18 mouse cellular contexts compared by ENCODE assay signal in genomic region chr10:79615860-79616259, GRCm38 (mm10). TPM values are rescaled to one million over a fixed set of nuclear protein-coding genes. Genes with fewer than 3 reads are reported as not detected.
A peak's percentile ranks its signal among the peaks of the same experiment; 100 is the strongest.
DNase-seq lines count a peak whose midpoint lies in the region; ATAC-seq lines count a peak whose summit lies in the region.
"Had no signal": no experiment of that assay in that cellular context is flagged by ENCODE, and none has a peak within 500 bp of the region (broad histone marks: within the 10 kb centered on the region; RNA-seq: fewer than 3 reads in every experiment).

No protein-coding gene starts in this region.

- WGBS in forebrain, embryonic 16.5 days = 8% methylated on average over 8 of the region's 8 CpGs
- WGBS in forebrain, embryonic 11.5 days = 21% methylated on average over 8 of the region's 8 CpGs
- WGBS in midbrain, embryonic 11.5 days = 5% methylated on average over 8 of the region's 8 CpGs
- 8% methylated on average over 8 of the region's 8 CpGs for WGBS in midbrain, embryonic 13.5 days
- 12% methylated on average over 8 of the region's 8 CpGs for WGBS in kidney, embryonic 14.5 days

- no peak overlapping the region for H3K4me2 ChIP-seq in forebrain, embryonic 16.5 days (ENCODE audit: low read length)
- H3K4me2 ChIP-seq in forebrain, embryonic 11.5 days (ENCODE audit: low read depth, low read length, severe bottlenecking) = no peak overlapping the region
- H3K4me2 ChIP-seq in midbrain, embryonic 11.5 days = no peak overlapping the region
- H3K4me2 ChIP-seq in midbrain, embryonic 13.5 days (replicated peaks) = no peak overlapping the region
- no peak overlapping the region for H3K4me2 ChIP-seq in kidney, embryonic 14.5 days (replicated peaks; ENCODE audit: low read depth, low read length)
- H3K4me2 ChIP-seq: embryonic facial prominence, embryonic 13.5 days; heart, embryonic 12.5 days had no signal

- no peaks in the 10 kb centered on the region for H3K9me3 ChIP-seq in forebrain, embryonic 16.5 days (ENCODE audit: control insufficient read depth, low read length)
- no peaks in the 10 kb centered on the region for H3K9me3 ChIP-seq in forebrain, embryonic 11.5 days (ENCODE audit: control insufficient read depth, low read length)
- H3K9me3 ChIP-seq in midbrain, embryonic 11.5 days (ENCODE audit: control insufficient read depth, low read length) = no peaks in the 10 kb centered on the region
- H3K9me3 ChIP-seq in midbrain, embryonic 13.5 days = no peaks in the 10 kb centered on the region
- no peaks in the 10 kb centered on the region for H3K9me3 ChIP-seq in kidney, embryonic 14.5 days (ENCODE audit: control insufficient read depth, low read length)
- H3K9me3 ChIP-seq: embryonic facial prominence, embryonic 13.5 days; heart, embryonic 12.5 days had no signal

- H3K27me3 ChIP-seq in forebrain, embryonic 16.5 days (replicated peaks; ENCODE audit: control insufficient read depth, insufficient read depth, low read length) = peaks cover 19% of the 10 kb centered on the region
- peaks cover 24% of the 10 kb centered on the region for H3K27me3 ChIP-seq in forebrain, embryonic 11.5 days (ENCODE audit: control insufficient read depth, insufficient read depth, low read length)
- H3K27me3 ChIP-seq in midbrain, embryonic 11.5 days (ENCODE audit: control insufficient read depth, insufficient read depth, low read length) = peaks cover 25% of the 10 kb centered on the region
- H3K27me3 ChIP-seq in midbrain, embryonic 13.5 days = peaks cover 32% of the 10 kb centered on the region
- peaks cover 22% of the 10 kb centered on the region for H3K27me3 ChIP-seq in kidney, embryonic 14.5 days (ENCODE audit: control insufficient read depth, insufficient read depth, low read length)

- H3K27ac ChIP-seq in forebrain, embryonic 16.5 days (ENCODE audit: low read length) = no peak overlapping the region
- no peak overlapping the region for H3K27ac ChIP-seq in forebrain, embryonic 11.5 days (ENCODE audit: low read depth, low read length)
- no peak overlapping the region for H3K27ac ChIP-seq in midbrain, embryonic 11.5 days (ENCODE audit: low read depth, low read length)
- no peak overlapping the region for H3K27ac ChIP-seq in midbrain, embryonic 13.5 days
- H3K27ac ChIP-seq in kidney, embryonic 14.5 days (ENCODE audit: low read depth, low read length) = no peak overlapping the region
- H3K27ac ChIP-seq: embryonic facial prominence, embryonic 13.5 days had no signal

- peak; percentile 19; the same call in 1 of the 2 replicates for ATAC-seq in forebrain, embryonic 16.5 days
- no peak for ATAC-seq in forebrain, embryonic 11.5 days (replicated peaks; ENCODE audit: low FRiP score)
- no peak for ATAC-seq in midbrain, embryonic 11.5 days (ENCODE audit: low FRiP score)
- no peak for ATAC-seq in midbrain, embryonic 13.5 days
- ATAC-seq in kidney, embryonic 14.5 days (ENCODE audit: low FRiP score, low TSS enrichment) = no peak

- no peak overlapping the region for H3K9ac ChIP-seq in forebrain, embryonic 16.5 days (replicated peaks; ENCODE audit: low read depth, low read length)
- no peak overlapping the region for H3K9ac ChIP-seq in forebrain, embryonic 11.5 days (ENCODE audit: low read length)
- no peak overlapping the region for H3K9ac ChIP-seq in midbrain, embryonic 11.5 days (ENCODE audit: low read length)
- H3K9ac ChIP-seq in midbrain, embryonic 13.5 days (replicated peaks) = no peak overlapping the region
- no peak overlapping the region for H3K9ac ChIP-seq in kidney, embryonic 14.5 days (ENCODE audit: low read depth, low read length)
- H3K9ac ChIP-seq: embryonic facial prominence, embryonic 13.5 days; heart, embryonic 12.5 days had no signal

- no peak overlapping the region for H3K4me3 ChIP-seq in forebrain, embryonic 16.5 days (replicated peaks; ENCODE audit: low read length)
- no peak overlapping the region for H3K4me3 ChIP-seq in forebrain, embryonic 11.5 days (ENCODE audit: low read depth, low read length)
- no peak overlapping the region for H3K4me3 ChIP-seq in midbrain, embryonic 11.5 days (ENCODE audit: low read depth, low read length)
- no peak overlapping the region for H3K4me3 ChIP-seq in midbrain, embryonic 13.5 days (replicated peaks)
- no peak overlapping the region for H3K4me3 ChIP-seq in kidney, embryonic 14.5 days (ENCODE audit: low read length)
- H3K4me3 ChIP-seq: embryonic facial prominence, embryonic 13.5 days; heart, embryonic 12.5 days had no signal

- intact Hi-C loops in heart, postnatal 25 days (cut with DNase I) = no loop called here

- H3K4me1 ChIP-seq in forebrain, embryonic 16.5 days (replicated peaks; ENCODE audit: control insufficient read depth, insufficient read depth, low read length) = peaks cover 21% of the 10 kb centered on the region
- H3K4me1 ChIP-seq in forebrain, embryonic 11.5 days (replicated peaks; ENCODE audit: control insufficient read depth, insufficient read depth, low read length) = peaks cover 17% of the 10 kb centered on the region
- peaks cover 19% of the 10 kb centered on the region for H3K4me1 ChIP-seq in midbrain, embryonic 11.5 days (ENCODE audit: control insufficient read depth, insufficient read depth, low read length)
- H3K4me1 ChIP-seq in midbrain, embryonic 13.5 days (replicated peaks) = peaks cover 31% of the 10 kb centered on the region
- peaks cover 14% of the 10 kb centered on the region for H3K4me1 ChIP-seq in kidney, embryonic 14.5 days (ENCODE audit: control insufficient read depth, insufficient read depth, low read length)

- no peak for DNase-seq in forebrain, embryonic 11.5 days (ENCODE audit: low spot score)
- peak; percentile 51 for DNase-seq in midbrain, embryonic 11.5 days (ENCODE audit: low spot score, missing footprints)
- DNase-seq in embryo, embryonic 10.5 days (ENCODE audit: low spot score) = peak; percentile 45
- peak; percentile 80 for DNase-seq in yolk sac, embryonic 10.5 days (ENCODE audit: low spot score)
- DNase-seq in heart, postnatal 25 days (ENCODE audit: low spot score) = no peak
- DNase-seq: kidney, postnatal 25 days; thymus, adult 18-20 months had no signal

- H3K36me3 ChIP-seq in forebrain, embryonic 16.5 days (ENCODE audit: control insufficient read depth, insufficient read depth) = no peaks in the 10 kb centered on the region
- no peaks in the 10 kb centered on the region for H3K36me3 ChIP-seq in forebrain, embryonic 11.5 days (ENCODE audit: control insufficient read depth, insufficient read depth, low read length)
- no peaks in the 10 kb centered on the region for H3K36me3 ChIP-seq in midbrain, embryonic 11.5 days (ENCODE audit: control insufficient read depth, insufficient read depth, low read length)
- peaks cover 17% of the 10 kb centered on the region for H3K36me3 ChIP-seq in midbrain, embryonic 13.5 days
- no peaks in the 10 kb centered on the region for H3K36me3 ChIP-seq in kidney, embryonic 14.5 days (ENCODE audit: control insufficient read depth, insufficient read depth, low read length)
- H3K36me3 ChIP-seq: heart, embryonic 12.5 days had no signal

RNA-seq across cellular contexts. Expression of gene C2cd4c, which starts 2.0 kb away (rescaled TPM):
- 0.25 and 0.32 TPM in 2 replicates for polyA plus RNA-seq in forebrain, embryonic 16.5 days (2015; fragmentation: Nextera tagmentation; extraction: Ambion mirVana)
- polyA plus RNA-seq in forebrain, embryonic 11.5 days (2014; fragmentation: Nextera tagmentation; extraction: Ambion mirVana) = 0.04 and 0.09 TPM in 2 replicates
- polyA plus RNA-seq in midbrain, embryonic 11.5 days (2014; fragmentation: Nextera tagmentation; extraction: Ambion mirVana) = 0.10 and 0.12 TPM in 2 replicates
- 0.24 and 0.28 TPM in 2 replicates for polyA plus RNA-seq in midbrain, embryonic 13.5 days (2015; fragmentation: Nextera tagmentation; extraction: Ambion mirVana)
- total RNA-seq in heart, postnatal 25 days (2021) = not detected
- polyA plus RNA-seq in kidney, embryonic 14.5 days (2014; fragmentation: Nextera tagmentation; extraction: Ambion mirVana) = not detected in 2 replicates
- total RNA-seq: megakaryocyte-erythroid progenitor cell, adult 5-6 weeks; neutrophil, adult 5-6 weeks had no signal
- polyA plus RNA-seq: embryonic facial prominence, embryonic 13.5 days; heart, embryonic 12.5 days; liver, embryonic 16.5 days had no signal

RNA-seq across cellular contexts. Expression of gene Shc2, which starts 21.9 kb away (rescaled TPM):
- polyA plus RNA-seq in forebrain, embryonic 16.5 days (2015; fragmentation: Nextera tagmentation; extraction: Ambion mirVana) = 12.3 and 16.0 TPM in 2 replicates
- polyA plus RNA-seq in forebrain, embryonic 11.5 days (2014; fragmentation: Nextera tagmentation; extraction: Ambion mirVana) = 9.4 and 9.9 TPM in 2 replicates
- 11.4 and 13.0 TPM in 2 replicates for polyA plus RNA-seq in midbrain, embryonic 11.5 days (2014; fragmentation: Nextera tagmentation; extraction: Ambion mirVana)
- 18.4 and 20.5 TPM in 2 replicates for polyA plus RNA-seq in midbrain, embryonic 13.5 days (2015; fragmentation: Nextera tagmentation; extraction: Ambion mirVana)
- 1 to 10 TPM; 2.2 to 2.4 TPM for total RNA-seq in heart, postnatal 25 days (2021)
- 6.9 and 8.5 TPM in 2 replicates for polyA plus RNA-seq in kidney, embryonic 14.5 days (2014; fragmentation: Nextera tagmentation; extraction: Ambion mirVana)
- total RNA-seq: megakaryocyte-erythroid progenitor cell, adult 5-6 weeks; neutrophil, adult 5-6 weeks had no signal

RNA-seq across cellular contexts. Expression of gene Theg, which starts 28.7 kb away (rescaled TPM):
- not detected in 2 replicates for polyA plus RNA-seq in forebrain, embryonic 16.5 days (2015; fragmentation: Nextera tagmentation; extraction: Ambion mirVana)
- polyA plus RNA-seq in forebrain, embryonic 11.5 days (2014; fragmentation: Nextera tagmentation; extraction: Ambion mirVana) = not detected in 2 replicates
- polyA plus RNA-seq in midbrain, embryonic 11.5 days (2014; fragmentation: Nextera tagmentation; extraction: Ambion mirVana) = not detected in 2 replicates
- polyA plus RNA-seq in midbrain, embryonic 13.5 days (2015; fragmentation: Nextera tagmentation; extraction: Ambion mirVana) = not detected in 2 replicates
- total RNA-seq in heart, postnatal 25 days (2021) = not detected
- polyA plus RNA-seq in kidney, embryonic 14.5 days (2014; fragmentation: Nextera tagmentation; extraction: Ambion mirVana) = not detected in 2 replicates
- total RNA-seq: adrenal gland, postnatal 4 days; gastrocnemius, adult 8-10 months; megakaryocyte-erythroid progenitor cell, adult 5-6 weeks; neutrophil, adult 5-6 weeks had no signal
- polyA plus RNA-seq: embryonic facial prominence, embryonic 13.5 days; heart, embryonic 12.5 days; liver, embryonic 16.5 days; small intestine, adult 2 months had no signal

RNA-seq across cellular contexts. Expression of gene Odf3l2, which starts 29.7 kb away (rescaled TPM):
- polyA plus RNA-seq in forebrain, embryonic 16.5 days (2015; fragmentation: Nextera tagmentation; extraction: Ambion mirVana) = 0.28 TPM in 1 of 2 replicates, not detected in the other
- not detected in 2 replicates for polyA plus RNA-seq in forebrain, embryonic 11.5 days (2014; fragmentation: Nextera tagmentation; extraction: Ambion mirVana)
- polyA plus RNA-seq in midbrain, embryonic 11.5 days (2014; fragmentation: Nextera tagmentation; extraction: Ambion mirVana) = not detected in 2 replicates
- 0.27 TPM in 1 of 2 replicates, not detected in the other for polyA plus RNA-seq in midbrain, embryonic 13.5 days (2015; fragmentation: Nextera tagmentation; extraction: Ambion mirVana)
- not detected for total RNA-seq in heart, postnatal 25 days (2021)
- polyA plus RNA-seq in kidney, embryonic 14.5 days (2014; fragmentation: Nextera tagmentation; extraction: Ambion mirVana) = not detected in 2 replicates
- total RNA-seq: adrenal gland, postnatal 4 days; megakaryocyte-erythroid progenitor cell, adult 5-6 weeks; neutrophil, adult 5-6 weeks had no signal
- polyA plus RNA-seq: embryonic facial prominence, embryonic 13.5 days; heart, embryonic 12.5 days; liver, embryonic 16.5 days; small intestine, adult 2 months had no signal

RNA-seq across cellular contexts. Expression of gene Madcam1, which starts 48.5 kb away (rescaled TPM):
- polyA plus RNA-seq in forebrain, embryonic 16.5 days (2015; fragmentation: Nextera tagmentation; extraction: Ambion mirVana) = 0.57 and 1.0 TPM in 2 replicates
- 0.59 and 0.83 TPM in 2 replicates for polyA plus RNA-seq in forebrain, embryonic 11.5 days (2014; fragmentation: Nextera tagmentation; extraction: Ambion mirVana)
- polyA plus RNA-seq in midbrain, embryonic 11.5 days (2014; fragmentation: Nextera tagmentation; extraction: Ambion mirVana) = 1.2 and 1.4 TPM in 2 replicates
- 0.50 and 0.90 TPM in 2 replicates for polyA plus RNA-seq in midbrain, embryonic 13.5 days (2015; fragmentation: Nextera tagmentation; extraction: Ambion mirVana)
- not detected for total RNA-seq in heart, postnatal 25 days (2021)
- 2.6 and 3.6 TPM in 2 replicates for polyA plus RNA-seq in kidney, embryonic 14.5 days (2014; fragmentation: Nextera tagmentation; extraction: Ambion mirVana)
- total RNA-seq: gastrocnemius, adult 8-10 months; megakaryocyte-erythroid progenitor cell, adult 5-6 weeks; neutrophil, adult 5-6 weeks had no signal

Comparison
In these comparisons a context has a peak if more than half of its experiments do, and no peak if none do; other contexts are left out.
1. DNase-seq: peak in midbrain, embryonic 11.5 days (single experiment), embryo, embryonic 10.5 days (single experiment) and yolk sac, embryonic 10.5 days (single experiment); none in forebrain, embryonic 11.5 days (single experiment) and heart, postnatal 25 days (single experiment).